8 mouse cellular contexts compared by ENCODE assay signal in genomic region chr9:31683302-31684081, GRCm38 (mm10).
DNase-seq lines count a peak whose midpoint lies in the region; ATAC-seq lines count a peak whose summit lies in the region.

No protein-coding gene starts in this region.

- H3K4me3 ChIP-seq in heart, embryonic 11.5 days (ENCODE audit: low read depth, low read length): no peak overlapping the region
- H3K4me3 ChIP-seq in limb, embryonic 10.5 days: peak overlapping the region; percentile 11; the same call in 1 of the 2 replicates
- H3K4me3 ChIP-seq in neural tube, embryonic 14.5 days (ENCODE audit: low read depth, low read length): no peak overlapping the region

- peaks cover 10% of the 10 kb centered on the region for H3K4me1 ChIP-seq in heart, embryonic 11.5 days (ENCODE audit: control insufficient read depth, insufficient read depth, low read length)
- peaks cover 47% of the 10 kb centered on the region for H3K4me1 ChIP-seq in limb, embryonic 10.5 days
- peaks cover 12% of the 10 kb centered on the region; the same call in 1 of the 2 replicates for H3K4me1 ChIP-seq in neural tube, embryonic 14.5 days (ENCODE audit: control insufficient read depth, insufficient read depth, low read length)

- no peak for ATAC-seq in heart, embryonic 11.5 days (replicated peaks; ENCODE audit: insufficient number of reproducible peaks, low FRiP score, low TSS enrichment)
- peak; percentile 3; the same call in 1 of the 2 replicates for ATAC-seq in neural tube, embryonic 14.5 days (ENCODE audit: low read depth)

- peak overlapping the region; percentile 54 for H3K4me2 ChIP-seq in heart, embryonic 11.5 days
- H3K4me2 ChIP-seq in neural tube, embryonic 14.5 days (ENCODE audit: low read depth, low read length): no peak overlapping the region

- H3K27me3 ChIP-seq in heart, embryonic 11.5 days (ENCODE audit: control insufficient read depth, insufficient read depth, low read length): 0 out of 2 replicates have a peak, but pooled peaks cover 2% of the 10 kb centered on the region
- H3K27me3 ChIP-seq in limb, embryonic 10.5 days (ENCODE audit: low read depth, poor library complexity, severe bottlenecking): peaks cover 27% of the 10 kb centered on the region
- H3K27me3 ChIP-seq in neural tube, embryonic 14.5 days (ENCODE audit: control insufficient read depth, insufficient read depth, low read length): no peaks in the 10 kb centered on the region

- no peak overlapping the region for H3K27ac ChIP-seq in heart, embryonic 11.5 days (ENCODE audit: low read depth, low read length)
- H3K27ac ChIP-seq in limb, embryonic 10.5 days: peak overlapping the region; percentile 44
- H3K27ac ChIP-seq in neural tube, embryonic 14.5 days (ENCODE audit: low read depth, low read length): no peak overlapping the region

- no peaks in the 10 kb centered on the region for H3K9me3 ChIP-seq in heart, embryonic 11.5 days (replicated peaks; ENCODE audit: control insufficient read depth, low read length)
- H3K9me3 ChIP-seq in limb, embryonic 10.5 days (replicated peaks): no peaks in the 10 kb centered on the region
- no peaks in the 10 kb centered on the region for H3K9me3 ChIP-seq in neural tube, embryonic 14.5 days (ENCODE audit: control insufficient read depth, low read length)

- intact Hi-C loops in heart, postnatal 14 days (cut with DNase I): loop anchor here (10.0 kb wide), 1 partner anchor 231 kb away; the partner anchor contains the start of gene Barx2

- DNase-seq in heart, adult 9 months (ENCODE audit: low spot score in 2 of 2): peak; percentile 10 to 15
- DNase-seq in heart, postnatal 14 days: no peak
- peak; percentile 53 for DNase-seq in limb, embryonic 10.5 days (ENCODE audit: low spot score)
- no peak for DNase-seq in T-cell, adult 2 months (ENCODE audit: low spot score)
- no peak for DNase-seq in adrenal gland, adult 8-10 months
- no peak for DNase-seq in thymus, postnatal 4 days

- H3K9ac ChIP-seq in heart, embryonic 11.5 days (ENCODE audit: low read depth, low read length): peak overlapping the region; percentile 22; the same call in 1 of the 2 replicates
- H3K9ac ChIP-seq in neural tube, embryonic 14.5 days (replicated peaks; ENCODE audit: low read depth, low read length): no peak overlapping the region

- 6% methylated on average over 19 of the region's 19 CpGs for WGBS in heart, embryonic 11.5 days (ENCODE audit: insufficient replicate concordance)
- WGBS in limb, embryonic 10.5 days: 5% methylated on average over 19 of the region's 19 CpGs
- 8% methylated on average over 19 of the region's 19 CpGs for WGBS in neural tube, embryonic 14.5 days

- H3K36me3 ChIP-seq in heart, embryonic 11.5 days (ENCODE audit: control insufficient read depth, insufficient read depth, low read length): no peaks in the 10 kb centered on the region
- H3K36me3 ChIP-seq in limb, embryonic 10.5 days: no peaks in the 10 kb centered on the region
- H3K36me3 ChIP-seq in neural tube, embryonic 14.5 days (ENCODE audit: control insufficient read depth, insufficient read depth, low read length): no peaks in the 10 kb centered on the region

Comparison
In these comparisons a context has a peak if more than half of its experiments do, and no peak if none do; other contexts are left out.
1. DNase-seq: peak in heart, adult 9 months (2 of 2) and limb, embryonic 10.5 days (single experiment); none in heart, postnatal 14 days (0 of 2), T-cell, adult 2 months (single experiment), adrenal gland, adult 8-10 months (single experiment) and thymus, postnatal 4 days (single experiment).